Mouse (Mus musculus) midbrain, embryonic 11.5 days (tissue): ENCODE measurements around the gene St5. TPM values are rescaled to one million over a fixed set of nuclear protein-coding genes. Genes with fewer than 3 reads are reported as not detected.

Experiments used
- ATAC-seq: fragments of 200-750 bp; cut with Nextera tagmentation; 2 replicates; pipeline ENCODE4 v1.8.0; 2017; ENCODE audit warnings: moderate TSS enrichment, moderate library complexity; ENCODE audit not compliant: low FRiP score
- DNase-seq: peaks from one replicate; pipeline ENCODE4 v3.0.0; 2015; ENCODE audit warnings: low spot score; ENCODE audit errors: missing footprints
- H3K27ac ChIP-seq: fragments of 300-500 bp; sonication (generic); 2 replicates; pipeline ENCODE4 v1.5.1; 2014; ENCODE audit warnings: low read depth, low read length
- H3K27me3 ChIP-seq: fragments of 300-500 bp; sonication (generic); 2 replicates; pipeline ENCODE4 v1.6.1; 2014; ENCODE audit warnings: mild to moderate bottlenecking, low read length, moderate library complexity, mixed read lengths; ENCODE audit not compliant: control insufficient read depth, insufficient read depth
- H3K36me3 ChIP-seq: fragments of 300-500 bp; sonication (generic); 2 replicates; pipeline ENCODE4 v1.6.1; 2014; ENCODE audit warnings: mild to moderate bottlenecking, low read length, moderate library complexity, mixed read lengths; ENCODE audit not compliant: control insufficient read depth, insufficient read depth
- H3K4me1 ChIP-seq: fragments of 300-500 bp; sonication (generic); 2 replicates; pipeline ENCODE4 v1.6.1; 2014; ENCODE audit warnings: low read length; ENCODE audit not compliant: control insufficient read depth, insufficient read depth
- H3K4me2 ChIP-seq: fragments of 300-500 bp; sonication (generic); 2 replicates; pipeline ENCODE4 v1.6.1; 2014; ENCODE audit warnings: mild to moderate bottlenecking, moderate library complexity
- H3K4me3 ChIP-seq: fragments of 300-500 bp; sonication (generic); 2 replicates; pipeline ENCODE4 v1.5.1; 2014; ENCODE audit warnings: low read depth, low read length
- H3K9ac ChIP-seq: fragments of 300-500 bp; sonication (generic); 2 replicates; pipeline ENCODE4 v1.6.1; 2014; ENCODE audit warnings: low read length
- H3K9me3 ChIP-seq: fragments of 300-500 bp; sonication (generic); 2 replicates; pipeline ENCODE4 v1.6.1; 2016; ENCODE audit warnings: low read length; ENCODE audit not compliant: control insufficient read depth
- WGBS: fragments of 180-500 bp; shearing (Covaris S2); extraction: QIAGEN DNeasy Blood & Tissue Kit; methylation state at CpG from one replicate; pipeline ENCODE4 v1.1.7; 2014; 5-methylcytosine and 5-hydroxymethylcytosine counted together
- polyA plus RNA-seq: library from polyadenylated mRNA; unstranded; fragments of >200 nt; fragmentation: Nextera tagmentation; extraction: Ambion mirVana; gene quantifications from 2 replicates; pipeline ENCODE4 v1.2.1, GENCODE M21; 2014

The St5 gene
- polyA plus RNA-seq, 1 experiment from 2014 or later, result 37.9 TPM

DNA sequence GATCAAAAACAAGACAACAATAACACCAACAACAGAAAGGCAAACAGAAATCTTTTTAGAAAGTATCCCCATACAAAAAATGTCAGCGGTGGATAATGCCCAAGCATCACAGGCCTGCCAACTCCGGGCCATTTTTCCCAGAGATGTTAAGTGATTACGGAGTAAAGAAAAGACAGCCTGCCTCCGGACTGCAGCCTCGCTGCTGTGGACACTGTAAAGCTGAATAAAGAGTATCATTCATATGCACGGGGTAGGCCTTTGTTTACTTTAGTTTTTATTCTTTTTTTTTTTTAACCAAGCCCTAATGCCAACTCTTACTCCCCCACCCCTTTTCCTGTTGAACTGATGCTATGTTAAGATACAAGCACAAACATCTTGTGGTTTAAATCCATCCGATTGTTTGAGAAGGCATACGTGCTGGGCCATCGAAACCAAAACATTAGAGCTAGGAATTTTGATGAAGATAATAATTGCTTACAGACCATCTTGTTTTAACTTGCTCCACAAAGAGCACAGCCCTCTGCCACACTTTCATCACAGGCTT is 16.7 kb downstream of the St5 start:
- H3K4me1 ChIP-seq, result no peaks in the 10 kb centered on the region
- no peaks in the 10 kb centered on the region for H3K36me3 ChIP-seq
- H3K4me3 ChIP-seq, result no peak overlapping the region
- WGBS, result 58% methylated on average over 9 of the region's 9 CpGs
- H3K9ac ChIP-seq, result no peak overlapping the region
- H3K4me2 ChIP-seq, result no peak overlapping the region
- no peaks in the 10 kb centered on the region for H3K27me3 ChIP-seq
- H3K27ac ChIP-seq, result no peak overlapping the region
- ATAC-seq (no peak), DNase-seq (no peak)
- no peaks in the 10 kb centered on the region for H3K9me3 ChIP-seq

DNA sequence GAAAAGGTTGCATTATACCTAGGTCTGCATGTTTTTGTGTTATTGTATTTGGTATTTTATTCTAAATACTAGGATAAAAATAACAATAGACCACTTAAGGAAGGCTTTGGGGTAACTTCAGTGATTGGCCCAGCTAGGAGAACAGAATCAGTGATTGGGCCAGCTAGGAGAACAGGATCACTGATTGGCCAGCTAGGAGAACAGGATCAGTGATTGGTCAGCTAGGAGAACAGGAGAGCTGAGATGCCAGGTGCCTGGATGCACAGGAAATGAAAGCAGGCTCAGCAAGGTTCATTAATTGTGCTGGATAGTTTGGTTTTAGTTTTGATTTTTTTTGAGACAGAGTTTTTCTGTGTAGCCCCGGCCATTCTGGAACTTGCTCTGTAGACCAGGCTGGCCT is 22.5 kb downstream of the St5 start:
- no peaks in the 10 kb centered on the region for H3K9me3 ChIP-seq
- no peaks in the 10 kb centered on the region for H3K4me1 ChIP-seq
- H3K4me3 ChIP-seq, result no peak overlapping the region
- DNase-seq, result no peak
- H3K27me3 ChIP-seq, result no peaks in the 10 kb centered on the region
- H3K9ac ChIP-seq, result no peak overlapping the region
- no peak overlapping the region for H3K4me2 ChIP-seq
- no peaks in the 10 kb centered on the region for H3K36me3 ChIP-seq
- no peak for ATAC-seq
- H3K27ac ChIP-seq, result no peak overlapping the region
- WGBS, result 92% methylated on average over 1 of the region's 1 CpGs

DNA sequence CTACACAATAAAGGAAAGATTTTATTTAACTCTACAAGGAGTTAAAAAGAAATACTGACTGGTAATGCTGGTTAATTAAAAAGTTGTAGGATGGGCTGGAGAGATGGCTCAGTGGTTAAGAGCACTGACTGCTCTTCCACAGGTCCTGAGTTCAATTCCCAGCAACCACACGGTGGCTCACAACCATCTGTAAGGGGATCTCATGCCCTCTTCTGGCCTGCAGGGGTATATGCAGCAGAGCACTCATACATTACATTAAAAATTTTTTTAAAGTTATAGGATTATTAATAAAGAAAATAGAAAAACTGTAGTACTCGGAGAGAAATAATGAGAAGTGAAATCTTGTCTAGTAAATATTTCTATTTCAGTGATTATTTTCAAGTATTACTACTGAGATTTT is 23.1 kb downstream of the St5 start:
- Histone ChIP-seq H3K4me1 (no peaks in the 10 kb centered on the region), H3K27ac (no peak overlapping the region), H3K4me2 (no peak overlapping the region), H3K9ac (no peak overlapping the region), H3K4me3 (no peak overlapping the region), H3K36me3 (no peaks in the 10 kb centered on the region), H3K27me3 (no peaks in the 10 kb centered on the region), H3K9me3 (no peaks in the 10 kb centered on the region)
- ATAC-seq (no peak), DNase-seq (no peak)
- WGBS, result 91% methylated on average over 2 of the region's 2 CpGs

DNA sequence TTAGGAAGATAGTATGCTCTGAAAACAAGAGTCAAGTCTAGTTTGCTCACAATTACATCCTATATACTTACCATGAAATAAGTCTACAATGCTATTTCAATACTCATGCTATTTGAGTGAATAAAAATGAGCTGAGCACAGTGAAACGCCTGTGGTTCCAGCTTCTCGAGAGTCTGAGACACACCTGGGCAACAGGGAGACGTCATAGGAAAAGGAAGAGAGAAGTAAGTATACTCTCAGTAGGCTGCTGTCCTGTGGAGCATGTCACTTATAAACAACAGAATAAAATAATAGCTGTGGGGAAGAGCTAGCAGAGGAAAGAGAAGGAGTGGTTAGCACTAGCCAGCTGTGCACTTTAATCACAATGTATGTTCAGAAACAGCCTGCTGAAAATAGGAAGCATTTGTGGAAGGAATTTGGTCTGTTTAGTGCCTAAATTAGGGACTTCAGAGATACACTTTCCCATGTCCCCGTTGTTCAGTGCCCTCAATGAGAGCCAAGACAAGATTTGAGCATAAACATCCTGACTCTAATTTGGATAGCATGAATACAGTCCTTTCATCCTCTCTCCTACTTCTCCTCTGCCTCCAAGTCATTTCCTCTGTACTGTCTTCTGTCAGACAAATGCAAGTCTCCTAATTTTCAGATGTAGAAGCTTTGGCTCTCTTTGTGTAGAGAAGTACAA is 28.3 kb downstream of the St5 start:
- H3K4me3 ChIP-seq, result no peak overlapping the region
- H3K9ac ChIP-seq, result no peak overlapping the region
- no peak overlapping the region for H3K27ac ChIP-seq
- no peaks in the 10 kb centered on the region for H3K36me3 ChIP-seq
- ATAC-seq (no peak), DNase-seq (peak; percentile 61)
- peaks cover 2% of the 10 kb centered on the region; the same call in 1 of the 2 replicates for H3K4me1 ChIP-seq
- WGBS, result 80% methylated on average over 4 of the region's 4 CpGs
- H3K4me2 ChIP-seq, result no peak overlapping the region
- H3K9me3 ChIP-seq, result no peaks in the 10 kb centered on the region
- no peaks in the 10 kb centered on the region for H3K27me3 ChIP-seq

DNA sequence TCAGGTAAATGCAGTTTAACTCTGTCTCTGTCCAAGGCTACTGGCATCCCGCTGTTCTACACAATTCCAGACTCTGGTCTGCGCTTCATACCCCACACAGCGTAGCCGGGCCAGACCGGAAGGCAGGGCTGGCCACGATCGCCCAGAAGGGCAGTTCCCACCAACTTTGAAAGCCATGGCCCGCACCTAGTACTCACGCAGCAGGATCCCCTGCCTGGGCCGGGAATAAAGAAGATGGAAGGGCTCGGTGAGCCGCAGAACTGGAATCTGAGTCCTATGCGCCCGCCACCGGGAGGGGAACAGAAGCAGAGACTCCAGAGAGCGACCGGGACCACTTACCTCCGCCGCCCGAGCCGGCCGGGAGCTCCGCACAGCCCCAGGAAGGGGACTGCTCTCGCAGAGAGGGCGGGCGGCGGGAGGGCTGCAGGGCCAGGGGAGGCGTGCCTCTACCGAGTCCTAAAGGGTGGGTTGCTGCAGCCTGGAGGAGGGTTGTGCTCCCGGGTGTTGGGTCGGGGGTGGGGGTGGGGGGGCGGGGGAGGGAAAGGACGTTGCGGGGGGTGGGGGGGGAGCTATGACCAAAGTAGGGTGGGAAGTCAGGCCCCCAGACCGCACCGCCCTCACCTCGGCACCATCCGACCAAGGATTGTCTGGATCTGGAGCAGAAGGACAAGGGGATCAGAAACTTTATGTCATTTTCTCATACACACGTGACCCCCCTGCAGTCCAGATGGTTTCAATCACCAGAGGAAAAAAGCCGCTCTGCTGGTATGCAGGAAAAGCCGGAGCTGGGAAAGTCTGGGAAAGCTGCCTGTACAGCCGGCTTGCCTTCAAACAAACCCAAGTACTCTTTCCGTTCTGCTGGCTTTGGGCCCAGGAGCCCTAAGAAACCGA is 31.6 kb downstream of the St5 start:
- H3K36me3 ChIP-seq, result no peaks in the 10 kb centered on the region
- H3K27me3 ChIP-seq, result no peaks in the 10 kb centered on the region
- WGBS, result under 1% methylated on average over 42 of the region's 44 CpGs
- peaks cover 2% of the 10 kb centered on the region; the same call in 1 of the 2 replicates for H3K4me1 ChIP-seq
- H3K27ac ChIP-seq, result peak overlapping the region; percentile 65
- no peaks in the 10 kb centered on the region for H3K9me3 ChIP-seq
- H3K9ac ChIP-seq, result peak overlapping the region; percentile 87
- DNase-seq, result peak; percentile 95
- H3K4me2 ChIP-seq, result peak overlapping the region; percentile 93
- ATAC-seq, result peak; percentile 96
- peak overlapping the region; percentile 64 for H3K4me3 ChIP-seq

DNA sequence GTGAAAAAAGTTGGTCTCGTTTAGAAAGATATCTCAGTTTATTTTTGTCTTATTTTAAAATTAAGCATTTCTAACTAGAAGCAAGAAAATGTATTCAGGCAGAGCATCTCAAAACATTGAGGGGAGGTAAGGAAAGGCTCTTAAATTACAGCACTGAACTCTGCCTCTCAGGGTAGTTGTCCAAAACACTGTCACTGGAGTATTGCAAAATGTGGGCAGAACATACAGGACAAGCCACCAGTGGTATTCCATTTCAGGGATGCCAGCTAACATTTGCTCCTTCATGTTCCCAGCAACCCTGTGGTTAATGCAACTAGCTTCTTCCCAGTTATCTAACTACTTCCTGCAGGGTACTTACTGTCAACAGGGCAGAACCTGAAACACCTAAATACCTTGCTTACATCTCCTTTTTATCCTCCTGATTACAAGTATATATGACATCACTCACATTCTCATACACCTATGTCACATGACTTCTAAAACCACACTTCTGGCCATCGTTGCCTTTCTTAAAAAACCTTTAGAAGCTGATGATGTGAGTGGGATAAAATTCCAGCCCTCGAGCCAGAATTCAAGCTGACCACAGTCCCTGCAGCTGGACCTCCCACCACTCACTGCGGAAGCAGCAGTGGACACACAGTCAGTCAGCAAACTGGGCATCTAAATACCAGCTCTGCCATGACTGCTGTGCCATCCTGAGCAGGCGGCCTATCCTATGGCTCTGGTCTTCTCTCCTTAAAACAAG is 33.8 kb downstream of the St5 start:
- Histone ChIP-seq H3K9me3 (no peaks in the 10 kb centered on the region), H3K4me2 (no peak overlapping the region), H3K4me3 (no peak overlapping the region), H3K27me3 (no peaks in the 10 kb centered on the region), H3K27ac (no peak overlapping the region), H3K4me1 (peaks cover 2% of the 10 kb centered on the region; the same call in 1 of the 2 replicates), H3K9ac (no peak overlapping the region), H3K36me3 (no peaks in the 10 kb centered on the region)
- DNase-seq (no peak), ATAC-seq (no peak)
- 84% methylated on average over 5 of the region's 5 CpGs for WGBS

DNA sequence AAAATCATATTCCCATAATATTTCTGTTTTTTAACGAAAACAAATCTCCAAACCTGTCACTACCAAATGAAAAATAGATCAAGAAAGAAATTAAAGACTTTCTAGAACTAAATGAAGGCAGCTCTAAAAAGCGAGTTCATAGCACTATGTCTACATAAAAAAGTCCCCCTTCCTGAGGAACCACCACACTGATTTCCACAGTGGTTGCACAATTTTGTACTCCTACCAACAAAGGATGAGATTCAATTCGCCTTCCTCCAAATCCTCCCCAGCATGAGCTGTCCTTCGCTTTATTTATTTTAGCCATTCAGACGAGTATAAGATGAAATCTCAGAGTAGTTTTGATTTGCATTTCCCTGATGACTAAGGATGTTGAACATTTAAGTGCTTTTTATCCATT is 36.7 kb downstream of the St5 start:
- Histone ChIP-seq H3K4me1 (no peaks in the 10 kb centered on the region), H3K9me3 (no peaks in the 10 kb centered on the region), H3K9ac (no peak overlapping the region), H3K4me3 (no peak overlapping the region), H3K36me3 (no peaks in the 10 kb centered on the region), H3K27me3 (no peaks in the 10 kb centered on the region), H3K4me2 (no peak overlapping the region), H3K27ac (no peak overlapping the region)
- no peak for ATAC-seq
- WGBS, result 84% methylated on average over 5 of the region's 5 CpGs
- no peak for DNase-seq

DNA sequence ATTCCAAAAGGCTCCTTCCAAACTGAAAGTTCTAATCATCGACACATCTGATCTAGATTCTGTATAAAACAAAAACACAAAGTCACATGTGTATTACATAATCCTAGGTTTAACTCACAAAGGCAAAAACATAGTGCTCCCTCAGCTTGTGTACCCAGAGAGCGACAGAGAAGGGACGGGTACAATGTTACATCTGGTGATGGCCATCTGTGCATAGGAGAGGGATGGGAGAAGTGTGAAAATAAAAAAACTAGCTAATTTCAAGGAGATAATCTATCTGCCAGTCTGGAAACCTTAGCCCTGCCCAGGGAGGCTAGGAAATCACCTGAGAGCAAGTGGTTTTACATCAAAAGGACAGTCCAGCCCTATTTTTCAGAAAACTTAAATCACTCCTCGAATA is 40.8 kb downstream of the St5 start:
- no peaks in the 10 kb centered on the region for H3K9me3 ChIP-seq
- H3K27me3 ChIP-seq, result no peaks in the 10 kb centered on the region
- 81% methylated on average over 4 of the region's 4 CpGs for WGBS
- no peak overlapping the region for H3K4me2 ChIP-seq
- H3K36me3 ChIP-seq, result no peaks in the 10 kb centered on the region
- no peak overlapping the region for H3K9ac ChIP-seq
- no peak overlapping the region for H3K4me3 ChIP-seq
- H3K4me1 ChIP-seq, result no peaks in the 10 kb centered on the region
- no peak for ATAC-seq
- H3K27ac ChIP-seq, result no peak overlapping the region
- no peak for DNase-seq
